Mouse (Mus musculus): ENCODE results near the gene Soga1. TPM values are rescaled to one million over a fixed set of nuclear protein-coding genes. Genes with fewer than 3 reads are reported as not detected.

The Soga1 gene
- total RNA-seq, 2 experiments from 2014 or later = 32.4 to 34.1 TPM

- DNase-seq (ENCODE audit: low spot score in 2 of 2) = no peak
Observed at GRCm38 (mm10) chr2:157039900-157040648, 39.0 kb downstream of the Soga1 start.

- DNase-seq (ENCODE audit: low spot score in 2 of 2) = no peak
Observed at GRCm38 (mm10) chr2:157037303-157037702, 41.8 kb downstream of the Soga1 start.

GRCm38 (mm10) chr2:157036400-157036799, 42.7 kb downstream of the Soga1 start:
- no peak for DNase-seq (ENCODE audit: low spot score in 2 of 2)

- no peak for DNase-seq (ENCODE audit: low spot score in 2 of 2)
Observed at GRCm38 (mm10) chr2:157035371-157035770, 43.7 kb downstream of the Soga1 start.

- peak; percentile 73 to 90 for DNase-seq (ENCODE audit: low spot score in 2 of 2)
Observed at GRCm38 (mm10) chr2:157030804-157031203, 48.2 kb downstream of the Soga1 start.

- DNase-seq (ENCODE audit: low spot score in 2 of 2) = no peak
Observed at GRCm38 (mm10) chr2:157028261-157028660, 50.8 kb downstream of the Soga1 start.

- peak; percentile 60 to 71 for DNase-seq (ENCODE audit: low spot score in 2 of 2)
Observed at GRCm38 (mm10) chr2:157027106-157028008, 51.7 kb downstream of the Soga1 start.

- DNase-seq (ENCODE audit: low spot score in 2 of 2) = no peak
Observed at GRCm38 (mm10) chr2:157021156-157021555, 57.9 kb downstream of the Soga1 start.

GRCm38 (mm10) chr2:157019228-157019627, 59.8 kb downstream of the Soga1 start:
- DNase-seq (ENCODE audit: low spot score in 2 of 2) = no peak

GRCm38 (mm10) chr2:157016529-157017270, 62.4 kb downstream of the Soga1 start:
- DNase-seq (ENCODE audit: low spot score in 2 of 2) = no peak

GRCm38 (mm10) chr2:157012341-157012740, 66.7 kb downstream of the Soga1 start:
- DNase-seq (ENCODE audit: low spot score in 2 of 2) = no peak

- no peak for DNase-seq (ENCODE audit: low spot score in 2 of 2)
Observed at GRCm38 (mm10) chr2:157010634-157011310, 68.3 kb downstream of the Soga1 start.

- no peak for DNase-seq (ENCODE audit: low spot score in 2 of 2)
Observed at GRCm38 (mm10) chr2:157010121-157010520, 68.9 kb downstream of the Soga1 start.

- DNase-seq (ENCODE audit: low spot score in 2 of 2) = no peak
Observed at GRCm38 (mm10) chr2:157008509-157008908, 70.5 kb downstream of the Soga1 start.

- DNase-seq (ENCODE audit: low spot score in 2 of 2) = no peak
Observed at GRCm38 (mm10) chr2:157007234-157007596, 71.8 kb downstream of the Soga1 start.

- DNase-seq (ENCODE audit: low spot score in 2 of 2) = peak; percentile 80 to 89
Observed at GRCm38 (mm10) chr2:157006511-157007233, 72.4 kb downstream of the Soga1 start, which contains the start of gene Dsn1. Gene Dsn1 (minus strand): TSS chr2:157007154.

GRCm38 (mm10) chr2:157002321-157002720, 76.7 kb downstream of the Soga1 start:
- DNase-seq (ENCODE audit: low spot score in 2 of 2) = no peak

- no peak for DNase-seq (ENCODE audit: low spot score in 2 of 2)
Observed at GRCm38 (mm10) chr2:156998263-156998662, 80.8 kb downstream of the Soga1 start.

GRCm38 (mm10) chr2:156996576-156996975, 82.5 kb downstream of the Soga1 start:
- peak in 1 of 2 experiments; percentile 70 for DNase-seq (ENCODE audit: low spot score in 2 of 2)
